Mouse (Mus musculus): ENCODE results near the gene Pir. TPM values are rescaled to one million over a fixed set of nuclear protein-coding genes. Genes with fewer than 3 reads are reported as not detected.
A peak's percentile ranks its signal among the peaks of the same experiment; 100 is the strongest.

The Pir gene
- polyA plus RNA-seq, 1 experiment from 2014 or later: 4.7 TPM

GRCm38 (mm10) chrX:164322492-164322891 lies 53.3 kb downstream of the Pir start:
- Histone ChIP-seq H3K36me3 (ENCODE audit: control insufficient read depth, insufficient read depth, low read length) (no peaks in the 10 kb centered on the region), H3K4me3 (ENCODE audit: low read length) (no peak overlapping the region), H3K4me2 (ENCODE audit: low read depth, low read length) (no peak overlapping the region), H3K27me3 (replicated peaks; ENCODE audit: control insufficient read depth, insufficient read depth, low read length) (no peaks in the 10 kb centered on the region), H3K27ac (ENCODE audit: low read length) (no peak overlapping the region), H3K9me3 (ENCODE audit: control insufficient read depth, low read length) (no peaks in the 10 kb centered on the region), H3K4me1 (ENCODE audit: control insufficient read depth, insufficient read depth, low read length) (no peaks in the 10 kb centered on the region), H3K9ac (ENCODE audit: low read depth, low read length) (no peak overlapping the region)
- no peak for ATAC-seq
- 72% methylated on average over 5 of the region's 5 CpGs for WGBS

GRCm38 (mm10) chrX:164323391-164323913 lies 54.3 kb downstream of the Pir start:
- no peak overlapping the region for H3K27ac ChIP-seq (ENCODE audit: low read length)
- no peaks in the 10 kb centered on the region for H3K9me3 ChIP-seq (ENCODE audit: control insufficient read depth, low read length)
- no peaks in the 10 kb centered on the region for H3K4me1 ChIP-seq (ENCODE audit: control insufficient read depth, insufficient read depth, low read length)
- no peaks in the 10 kb centered on the region for H3K36me3 ChIP-seq (ENCODE audit: control insufficient read depth, insufficient read depth, low read length)
- H3K27me3 ChIP-seq (replicated peaks; ENCODE audit: control insufficient read depth, insufficient read depth, low read length): no peaks in the 10 kb centered on the region
- no peak for ATAC-seq
- H3K9ac ChIP-seq (ENCODE audit: low read depth, low read length): no peak overlapping the region
- H3K4me2 ChIP-seq (ENCODE audit: low read depth, low read length): no peak overlapping the region
- H3K4me3 ChIP-seq (ENCODE audit: low read length): no peak overlapping the region
- WGBS: 74% methylated on average over 4 of the region's 4 CpGs

DNA sequence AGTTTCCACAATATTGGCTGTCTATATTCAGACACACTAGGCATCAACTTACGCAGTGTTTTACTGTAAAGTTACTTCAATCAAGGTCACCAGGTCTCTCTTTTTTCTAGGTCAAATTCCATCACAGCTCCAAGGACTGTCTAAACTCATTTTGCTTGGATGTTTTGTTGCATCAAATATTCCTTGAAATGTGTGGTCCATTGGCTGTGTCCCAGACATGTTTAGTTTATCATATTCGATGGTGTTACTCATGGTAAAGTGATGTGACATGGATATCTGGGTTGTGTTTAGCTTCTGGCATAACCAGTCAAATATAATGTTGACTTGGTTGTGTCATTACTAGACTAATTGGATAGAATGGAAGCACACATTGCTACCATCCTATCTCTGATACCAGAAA lies 61.2 kb downstream of the Pir start:
- 72% methylated on average over 2 of the region's 2 CpGs for WGBS

DNA sequence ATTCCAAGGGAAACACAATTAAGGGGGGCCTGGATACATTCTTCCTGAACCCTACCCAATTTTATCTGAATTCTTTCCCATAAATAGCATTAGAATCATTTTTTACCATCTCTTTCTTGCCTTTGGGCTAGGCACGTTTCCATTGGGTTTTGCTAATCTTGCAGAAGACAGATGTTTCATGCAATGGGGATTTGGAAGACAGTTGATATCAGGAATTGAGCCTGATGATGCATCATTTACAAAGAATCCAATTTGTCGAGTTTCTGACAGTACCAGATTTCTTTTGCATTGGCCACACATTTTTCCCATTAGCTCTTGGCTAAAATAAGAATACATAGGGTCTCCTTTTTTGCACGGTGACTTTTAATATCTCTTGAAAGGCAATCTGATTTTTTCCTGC lies 61.6 kb downstream of the Pir start:
- Histone ChIP-seq H3K27ac (ENCODE audit: low read length) (no peak overlapping the region), H3K27me3 (replicated peaks; ENCODE audit: control insufficient read depth, insufficient read depth, low read length) (no peaks in the 10 kb centered on the region), H3K4me1 (ENCODE audit: control insufficient read depth, insufficient read depth, low read length) (no peaks in the 10 kb centered on the region), H3K4me3 (ENCODE audit: low read length) (no peak overlapping the region), H3K9me3 (ENCODE audit: control insufficient read depth, low read length) (no peaks in the 10 kb centered on the region), H3K9ac (ENCODE audit: low read depth, low read length) (no peak overlapping the region), H3K4me2 (ENCODE audit: low read depth, low read length) (no peak overlapping the region), H3K36me3 (ENCODE audit: control insufficient read depth, insufficient read depth, low read length) (no peaks in the 10 kb centered on the region)
- no peak for ATAC-seq
- WGBS: 76% methylated on average over 3 of the region's 3 CpGs

More for the DNA sequence above, 61.2 kb downstream of the Pir start:
- Histone ChIP-seq H3K27me3 (replicated peaks; ENCODE audit: control insufficient read depth, insufficient read depth, low read length) (no peaks in the 10 kb centered on the region), H3K36me3 (ENCODE audit: control insufficient read depth, insufficient read depth, low read length) (no peaks in the 10 kb centered on the region), H3K4me1 (ENCODE audit: control insufficient read depth, insufficient read depth, low read length) (no peaks in the 10 kb centered on the region), H3K4me3 (ENCODE audit: low read length) (no peak overlapping the region), H3K9me3 (ENCODE audit: control insufficient read depth, low read length) (no peaks in the 10 kb centered on the region), H3K9ac (ENCODE audit: low read depth, low read length) (no peak overlapping the region), H3K4me2 (ENCODE audit: low read depth, low read length) (no peak overlapping the region), H3K27ac (ENCODE audit: low read length) (no peak overlapping the region)
- ATAC-seq: no peak

- Histone ChIP-seq H3K9me3 (ENCODE audit: control insufficient read depth, low read length) (no peaks in the 10 kb centered on the region), H3K27ac (ENCODE audit: low read length) (no peak overlapping the region), H3K4me3 (ENCODE audit: low read length) (no peak overlapping the region), H3K9ac (ENCODE audit: low read depth, low read length) (no peak overlapping the region), H3K27me3 (replicated peaks; ENCODE audit: control insufficient read depth, insufficient read depth, low read length) (no peaks in the 10 kb centered on the region), H3K36me3 (ENCODE audit: control insufficient read depth, insufficient read depth, low read length) (no peaks in the 10 kb centered on the region), H3K4me1 (ENCODE audit: control insufficient read depth, insufficient read depth, low read length) (no peaks in the 10 kb centered on the region), H3K4me2 (ENCODE audit: low read depth, low read length) (no peak overlapping the region)
- no peak for ATAC-seq
- 77% methylated on average over 4 of the region's 4 CpGs for WGBS
These were observed 69.4 kb downstream of the Pir start for GRCm38 (mm10) chrX:164338591-164338990.

- Histone ChIP-seq H3K4me2 (ENCODE audit: low read depth, low read length) (no peak overlapping the region), H3K27ac (ENCODE audit: low read length) (no peak overlapping the region), H3K9me3 (ENCODE audit: control insufficient read depth, low read length) (no peaks in the 10 kb centered on the region), H3K36me3 (ENCODE audit: control insufficient read depth, insufficient read depth, low read length) (no peaks in the 10 kb centered on the region), H3K9ac (ENCODE audit: low read depth, low read length) (no peak overlapping the region), H3K4me3 (ENCODE audit: low read length) (no peak overlapping the region), H3K4me1 (ENCODE audit: control insufficient read depth, insufficient read depth, low read length) (no peaks in the 10 kb centered on the region), H3K27me3 (replicated peaks; ENCODE audit: control insufficient read depth, insufficient read depth, low read length) (no peaks in the 10 kb centered on the region)
- WGBS: 67% methylated on average over 4 of the region's 4 CpGs
- peak; percentile 95 for ATAC-seq
These were observed 76.3 kb downstream of the Pir start for GRCm38 (mm10) chrX:164345359-164345938.

- no peak overlapping the region for H3K4me2 ChIP-seq (ENCODE audit: low read depth, low read length)
- H3K9ac ChIP-seq (ENCODE audit: low read depth, low read length): no peak overlapping the region
- H3K4me3 ChIP-seq (ENCODE audit: low read length): no peak overlapping the region
- ATAC-seq: no peak
- 79% methylated on average over 3 of the region's 3 CpGs for WGBS
- no peaks in the 10 kb centered on the region for H3K27me3 ChIP-seq (replicated peaks; ENCODE audit: control insufficient read depth, insufficient read depth, low read length)
- no peaks in the 10 kb centered on the region for H3K36me3 ChIP-seq (ENCODE audit: control insufficient read depth, insufficient read depth, low read length)
- no peaks in the 10 kb centered on the region for H3K9me3 ChIP-seq (ENCODE audit: control insufficient read depth, low read length)
- H3K4me1 ChIP-seq (ENCODE audit: control insufficient read depth, insufficient read depth, low read length): no peaks in the 10 kb centered on the region
- H3K27ac ChIP-seq (ENCODE audit: low read length): no peak overlapping the region
These were observed 79.8 kb downstream of the Pir start for GRCm38 (mm10) chrX:164348937-164349336.

GRCm38 (mm10) chrX:164365153-164365865 lies 96.1 kb downstream of the Pir start:
- no peak overlapping the region for H3K4me3 ChIP-seq (ENCODE audit: low read length)
- no peaks in the 10 kb centered on the region for H3K4me1 ChIP-seq (ENCODE audit: control insufficient read depth, insufficient read depth, low read length)
- no peak overlapping the region for H3K9ac ChIP-seq (ENCODE audit: low read depth, low read length)
- WGBS: 91% methylated on average over 4 of the region's 4 CpGs
- no peaks in the 10 kb centered on the region for H3K9me3 ChIP-seq (ENCODE audit: control insufficient read depth, low read length)
- H3K36me3 ChIP-seq (ENCODE audit: control insufficient read depth, insufficient read depth, low read length): no peaks in the 10 kb centered on the region
- H3K27me3 ChIP-seq (replicated peaks; ENCODE audit: control insufficient read depth, insufficient read depth, low read length): no peaks in the 10 kb centered on the region; the same call in 1 of the 2 replicates
- no peak overlapping the region for H3K27ac ChIP-seq (ENCODE audit: low read length)
- no peak overlapping the region for H3K4me2 ChIP-seq (ENCODE audit: low read depth, low read length)
- no peak for ATAC-seq

DNA sequence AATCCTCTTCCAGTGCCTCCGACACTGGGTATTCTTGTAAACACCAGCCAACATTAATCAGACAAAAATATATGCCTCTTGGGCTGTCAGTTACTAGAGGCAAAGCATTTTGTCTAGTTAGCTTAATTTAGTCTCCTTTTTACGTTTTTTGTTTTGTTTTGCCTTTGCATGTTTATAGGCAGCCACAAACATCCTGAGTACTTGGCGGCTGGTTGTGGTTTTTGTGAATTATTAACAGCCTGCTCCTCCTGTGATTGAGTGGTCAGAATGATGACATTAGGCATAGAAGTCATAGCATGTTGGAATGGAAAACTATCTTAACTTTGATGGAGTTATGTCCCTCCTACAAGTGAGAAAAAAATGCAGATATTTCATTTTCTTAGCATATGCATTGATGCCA lies 101.4 kb downstream of the Pir start:
- Histone ChIP-seq H3K9ac (ENCODE audit: low read depth, low read length) (no peak overlapping the region), H3K9me3 (ENCODE audit: control insufficient read depth, low read length) (no peaks in the 10 kb centered on the region), H3K4me2 (ENCODE audit: low read depth, low read length) (no peak overlapping the region), H3K4me1 (ENCODE audit: control insufficient read depth, insufficient read depth, low read length) (no peaks in the 10 kb centered on the region), H3K27me3 (replicated peaks; ENCODE audit: control insufficient read depth, insufficient read depth, low read length) (no peaks in the 10 kb centered on the region), H3K27ac (ENCODE audit: low read length) (no peak overlapping the region), H3K4me3 (ENCODE audit: low read length) (no peak overlapping the region), H3K36me3 (ENCODE audit: control insufficient read depth, insufficient read depth, low read length) (no peaks in the 10 kb centered on the region)
- 64% methylated on average over 3 of the region's 3 CpGs for WGBS
- ATAC-seq: no peak
